Mouse (Mus musculus): ENCODE measurements around the gene Ccdc162.

DNA sequence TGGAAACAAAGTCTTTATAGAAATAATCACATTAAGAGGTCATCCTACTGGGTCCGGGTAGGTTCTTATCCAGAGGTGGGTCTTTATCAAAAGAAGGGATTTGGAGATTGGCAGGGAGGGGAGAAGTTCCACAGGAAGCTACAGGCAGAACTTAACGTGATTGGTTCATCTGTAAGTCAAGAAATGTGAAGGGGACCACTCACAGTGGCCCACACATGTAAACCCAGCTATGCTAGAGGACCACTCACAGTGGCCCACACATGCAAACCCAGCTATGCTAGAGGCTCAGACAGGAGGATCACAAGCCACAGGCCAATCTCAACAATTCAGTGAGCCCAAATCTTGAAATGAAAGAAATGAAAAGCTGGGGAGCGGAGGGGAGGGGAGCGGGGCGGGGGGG is 67.2 kb downstream of the Ccdc162 start:
- no peak for TF ChIP-seq POLR2A (IDR thresholded peaks at IDR 0.05; ENCODE audit: borderline replicate concordance, control insufficient read depth, low read depth, low read length)
- TF ChIP-seq CTCF (IDR thresholded peaks at IDR 0.05; ENCODE audit: control insufficient read depth, insufficient read depth, low read length): no peak
